Mouse (Mus musculus) hindbrain, embryonic 12.5 days (tissue): ENCODE measurements around the gene Aknad1. TPM values are rescaled to one million over a fixed set of nuclear protein-coding genes. Genes with fewer than 3 reads are reported as not detected.

ENCODE experiments used
- ATAC-seq: fragments of 200-750 bp; cut with Nextera tagmentation; 2 replicates; pipeline ENCODE4 v1.8.0; 2017; ENCODE audit warnings: moderate TSS enrichment; ENCODE audit not compliant: low FRiP score
- H3K27ac ChIP-seq: fragments of 300-500 bp; sonication (generic); 2 replicates; pipeline ENCODE4 v1.5.1; 2016; ENCODE audit warnings: mild to moderate bottlenecking
- H3K27me3 ChIP-seq: fragments of 300-500 bp; sonication (generic); 2 replicates; pipeline ENCODE4 v1.6.1; 2016; ENCODE audit warnings: mild to moderate bottlenecking
- H3K36me3 ChIP-seq: fragments of 300-500 bp; sonication (generic); 2 replicates; pipeline ENCODE4 v1.6.1; 2016; ENCODE audit warnings: mild to moderate bottlenecking
- H3K4me1 ChIP-seq: fragments of 300-500 bp; sonication (generic); 2 replicates; pipeline ENCODE4 v1.6.1; 2016
- H3K4me2 ChIP-seq: fragments of 300-500 bp; sonication (generic); replicated peaks from 2 replicates; pipeline ENCODE4 v1.6.1; 2016; ENCODE audit warnings: mild to moderate bottlenecking
- H3K4me3 ChIP-seq: fragments of 300-500 bp; sonication (generic); 2 replicates; pipeline ENCODE4 v1.5.1; 2016; ENCODE audit warnings: mild to moderate bottlenecking
- H3K9ac ChIP-seq: fragments of 300-500 bp; sonication (generic); 2 replicates; pipeline ENCODE4 v1.6.1; 2016; ENCODE audit warnings: mild to moderate bottlenecking, moderate library complexity
- H3K9me3 ChIP-seq: fragments of 300-500 bp; sonication (generic); replicated peaks from 2 replicates; pipeline ENCODE4 v1.6.1; 2016; ENCODE audit warnings: mild to moderate bottlenecking
- WGBS: fragments of 180-500 bp; shearing (Covaris S2); methylation state at CpG from one replicate; pipeline ENCODE4 v1.1.7; 2016; 5-methylcytosine and 5-hydroxymethylcytosine counted together
- polyA plus RNA-seq: library from polyadenylated mRNA; unstranded; fragments of >200 nt; fragmentation: Nextera tagmentation; extraction: Ambion mirVana; gene quantifications from 2 replicates; pipeline ENCODE4 v1.2.1, GENCODE M21; 2016

Aknad1 gene
- polyA plus RNA-seq, 1 experiment from 2014 or later = 0.25 TPM

DNA sequence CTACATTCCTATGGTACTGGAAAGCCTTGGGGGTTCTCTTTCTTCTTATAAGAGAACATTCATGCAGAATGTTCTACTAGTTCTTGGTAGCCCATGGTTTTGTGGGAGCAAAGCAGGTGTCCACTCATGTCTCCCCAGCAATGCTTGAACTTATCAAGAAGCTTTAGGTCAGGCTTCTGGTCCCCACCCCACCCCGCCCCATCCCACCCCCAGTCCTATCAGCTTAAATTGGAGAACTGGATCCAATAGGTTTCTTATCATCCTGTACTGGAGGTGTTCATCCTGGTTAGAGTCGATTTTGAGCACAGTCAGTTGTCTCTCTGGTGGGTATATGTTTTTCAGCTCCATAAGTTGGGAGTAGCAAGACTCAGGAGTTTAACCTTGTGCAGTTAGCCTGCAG is 16.1 kb downstream of the Aknad1 start:
- no peak for ATAC-seq
- no peaks in the 10 kb centered on the region for H3K36me3 ChIP-seq
- H3K27ac ChIP-seq = no peak overlapping the region
- no peak overlapping the region for H3K4me3 ChIP-seq
- no peaks in the 10 kb centered on the region for H3K27me3 ChIP-seq
- no peak overlapping the region for H3K4me2 ChIP-seq
- 86% methylated on average over 2 of the region's 2 CpGs for WGBS
- no peak overlapping the region for H3K9ac ChIP-seq
- no peaks in the 10 kb centered on the region for H3K4me1 ChIP-seq
- H3K9me3 ChIP-seq = no peaks in the 10 kb centered on the region

DNA sequence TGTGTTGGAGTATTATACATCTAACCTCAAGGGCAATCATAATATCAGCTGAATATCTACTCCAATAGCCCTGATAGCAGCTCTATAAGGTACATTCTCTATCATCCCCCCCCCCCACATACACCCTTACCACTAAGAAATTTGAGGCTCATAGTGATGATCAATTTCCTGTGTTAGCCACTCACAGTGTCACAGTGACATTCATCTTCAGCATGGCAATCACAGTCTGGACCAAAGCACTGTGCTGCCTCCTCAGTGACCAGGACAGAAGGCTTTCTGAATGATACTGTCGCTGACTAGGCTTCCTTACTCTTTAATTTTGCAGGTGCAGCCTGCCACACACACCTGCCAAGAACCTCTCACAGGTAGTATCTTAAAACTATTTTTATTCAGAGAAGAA is 16.7 kb downstream of the Aknad1 start:
- Histone ChIP-seq H3K4me2 (no peak overlapping the region), H3K27ac (no peak overlapping the region), H3K27me3 (no peaks in the 10 kb centered on the region), H3K9me3 (no peaks in the 10 kb centered on the region), H3K4me1 (no peaks in the 10 kb centered on the region), H3K9ac (no peak overlapping the region), H3K36me3 (no peaks in the 10 kb centered on the region), H3K4me3 (no peak overlapping the region)
- no peak for ATAC-seq
- 82% methylated on average over 1 of the region's 1 CpGs for WGBS

DNA sequence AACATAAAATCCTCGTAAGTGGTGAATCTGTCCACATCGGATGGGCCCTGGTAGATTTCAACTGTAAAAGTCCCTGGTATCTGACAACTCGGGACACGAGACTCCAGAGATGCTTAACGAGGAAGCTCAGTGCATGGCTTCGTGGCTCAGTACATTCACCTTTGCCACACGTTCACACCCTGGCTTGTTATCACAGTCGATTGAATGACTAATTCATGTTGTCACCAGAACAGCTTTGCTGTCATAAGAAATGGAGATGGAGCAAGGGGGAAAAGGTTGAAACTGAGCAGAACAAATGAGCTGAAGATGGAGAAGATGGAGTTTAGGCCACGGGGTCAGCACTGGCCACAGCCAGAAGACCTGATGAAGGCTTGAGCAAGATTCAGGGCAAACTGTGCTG is 18.1 kb downstream of the Aknad1 start:
- Histone ChIP-seq H3K27me3 (no peaks in the 10 kb centered on the region), H3K4me2 (no peak overlapping the region), H3K4me1 (no peaks in the 10 kb centered on the region), H3K9me3 (no peaks in the 10 kb centered on the region), H3K4me3 (no peak overlapping the region), H3K27ac (no peak overlapping the region), H3K36me3 (no peaks in the 10 kb centered on the region), H3K9ac (no peak overlapping the region)
- WGBS = 85% methylated on average over 9 of the region's 9 CpGs
- no peak for ATAC-seq

DNA sequence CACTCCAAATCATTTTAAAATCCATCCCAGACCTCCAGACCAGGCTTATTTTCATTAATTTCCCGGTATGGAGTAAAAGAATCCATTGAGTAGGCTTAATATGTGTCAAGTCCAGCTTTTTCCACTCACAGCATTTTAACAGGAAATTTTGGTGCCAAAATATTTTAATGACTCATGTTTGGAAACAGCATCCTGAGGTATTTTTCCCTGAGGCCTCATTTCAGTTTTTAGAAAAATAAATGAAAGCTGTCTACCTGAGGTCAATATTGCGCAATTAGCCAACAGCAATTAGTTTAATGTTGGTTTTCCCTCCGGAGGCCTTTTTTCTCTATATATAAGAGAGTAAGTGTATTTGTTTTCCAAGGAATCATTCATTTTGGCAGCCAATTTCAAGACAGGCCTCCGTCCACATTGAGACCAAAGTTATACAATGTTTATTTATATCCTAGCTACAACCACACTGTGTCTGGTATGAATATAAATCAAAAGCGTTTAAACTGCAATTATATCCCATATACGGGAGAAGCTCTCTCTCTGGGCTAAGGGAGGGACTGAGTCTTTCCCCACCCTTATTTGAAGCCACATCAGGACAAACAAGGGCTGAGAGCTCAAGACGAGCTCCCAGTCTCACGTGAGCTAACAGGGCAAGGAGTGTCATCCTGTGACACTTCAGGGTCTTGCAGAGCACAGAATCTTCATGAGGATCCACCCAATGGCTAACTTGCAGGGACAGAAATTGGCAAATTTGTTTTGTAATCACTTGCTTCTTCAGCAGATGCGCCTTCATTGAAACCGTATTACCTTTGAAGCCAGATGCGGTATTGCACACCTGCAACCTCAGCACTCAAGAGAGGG is 20.3 kb downstream of the Aknad1 start:
- no peak for ATAC-seq
- H3K36me3 ChIP-seq = no peaks in the 10 kb centered on the region
- WGBS = 83% methylated on average over 11 of the region's 11 CpGs
- no peak overlapping the region for H3K4me2 ChIP-seq
- H3K4me3 ChIP-seq = no peak overlapping the region
- no peaks in the 10 kb centered on the region for H3K4me1 ChIP-seq
- no peak overlapping the region for H3K9ac ChIP-seq
- H3K27me3 ChIP-seq = no peaks in the 10 kb centered on the region
- no peaks in the 10 kb centered on the region for H3K9me3 ChIP-seq
- H3K27ac ChIP-seq = no peak overlapping the region

DNA sequence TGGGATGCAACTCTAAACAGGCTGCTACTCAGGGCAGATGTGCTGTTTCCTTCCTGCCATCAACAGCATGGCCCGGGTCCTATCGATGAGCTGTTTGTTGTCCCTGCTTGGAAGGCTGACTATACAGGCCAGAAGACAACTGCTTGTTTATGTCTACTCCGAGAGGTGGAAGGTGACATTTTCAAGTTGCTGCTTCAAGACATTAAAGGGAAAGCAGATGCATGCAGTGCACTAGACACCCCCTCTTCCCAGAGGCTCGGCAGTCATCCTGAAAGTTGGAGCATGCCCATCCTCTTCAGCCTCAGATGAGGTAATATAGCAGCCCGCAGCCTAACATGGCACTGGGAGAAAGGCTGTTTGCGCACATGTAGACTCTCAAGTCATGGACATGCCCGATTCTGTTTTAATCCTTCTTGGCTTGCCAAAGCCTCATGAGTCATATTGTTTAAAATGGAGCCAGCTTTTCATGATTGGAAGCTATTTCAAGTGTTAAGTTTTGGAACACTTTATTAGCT is 23.2 kb downstream of the Aknad1 start:
- Histone ChIP-seq H3K27ac (no peak overlapping the region), H3K27me3 (no peaks in the 10 kb centered on the region), H3K4me3 (no peak overlapping the region), H3K36me3 (no peaks in the 10 kb centered on the region), H3K9me3 (no peaks in the 10 kb centered on the region), H3K9ac (no peak overlapping the region), H3K4me2 (no peak overlapping the region), H3K4me1 (no peaks in the 10 kb centered on the region)
- 90% methylated on average over 7 of the region's 7 CpGs for WGBS
- ATAC-seq = no peak

DNA sequence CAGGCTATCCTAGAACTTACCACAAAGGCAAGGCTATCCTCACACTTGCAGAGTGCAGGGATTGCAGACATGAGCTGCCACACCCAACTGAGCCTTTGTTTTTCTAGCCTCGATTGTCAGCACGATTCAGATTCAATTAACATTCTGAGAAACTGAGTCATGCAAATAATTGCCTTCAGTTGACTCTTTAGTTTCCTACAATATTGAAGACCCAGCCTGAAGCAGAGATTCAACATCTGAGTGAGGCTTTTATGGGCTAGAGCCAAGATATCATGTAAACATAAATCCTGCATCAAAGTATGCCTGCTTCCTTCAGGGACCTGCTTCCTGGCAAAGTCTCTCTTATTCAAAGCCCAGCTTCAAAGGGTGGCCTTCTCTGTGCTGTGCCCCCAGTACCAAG is 24.2 kb downstream of the Aknad1 start:
- Histone ChIP-seq H3K4me2 (no peak overlapping the region), H3K27me3 (no peaks in the 10 kb centered on the region), H3K27ac (no peak overlapping the region), H3K4me3 (no peak overlapping the region), H3K36me3 (no peaks in the 10 kb centered on the region), H3K4me1 (no peaks in the 10 kb centered on the region), H3K9me3 (no peaks in the 10 kb centered on the region), H3K9ac (no peak overlapping the region)
- 73% methylated on average over 2 of the region's 2 CpGs for whole genome bisulfite sequencing
- ATAC-seq = no peak

DNA sequence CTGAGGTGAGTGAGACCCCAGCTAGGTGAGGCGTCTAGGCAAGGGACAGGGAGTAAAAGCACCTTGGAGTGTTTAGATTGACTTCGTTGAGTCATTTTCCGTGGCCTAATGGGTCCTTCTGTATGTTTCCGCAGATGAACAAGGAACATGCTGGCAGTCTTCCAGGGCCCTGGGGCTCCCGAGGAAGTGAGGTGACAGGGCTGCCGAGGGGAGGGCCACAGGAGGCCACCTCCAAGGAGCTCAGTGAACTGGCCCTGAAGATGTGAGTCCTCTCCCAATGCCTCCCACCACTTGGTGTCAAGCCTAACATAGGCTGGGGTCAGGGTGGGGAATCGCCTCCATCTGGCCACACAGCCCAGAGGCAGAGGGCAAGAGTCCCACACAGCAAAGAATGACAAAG is 25.5 kb downstream of the Aknad1 start:
- WGBS = 65% methylated on average over 7 of the region's 7 CpGs
- no peaks in the 10 kb centered on the region for H3K27me3 ChIP-seq
- H3K27ac ChIP-seq = no peak overlapping the region
- H3K4me3 ChIP-seq = no peak overlapping the region
- no peak for ATAC-seq
- no peak overlapping the region for H3K9ac ChIP-seq
- no peak overlapping the region for H3K4me2 ChIP-seq
- H3K9me3 ChIP-seq = no peaks in the 10 kb centered on the region
- H3K4me1 ChIP-seq = no peaks in the 10 kb centered on the region
- H3K36me3 ChIP-seq = no peaks in the 10 kb centered on the region

DNA sequence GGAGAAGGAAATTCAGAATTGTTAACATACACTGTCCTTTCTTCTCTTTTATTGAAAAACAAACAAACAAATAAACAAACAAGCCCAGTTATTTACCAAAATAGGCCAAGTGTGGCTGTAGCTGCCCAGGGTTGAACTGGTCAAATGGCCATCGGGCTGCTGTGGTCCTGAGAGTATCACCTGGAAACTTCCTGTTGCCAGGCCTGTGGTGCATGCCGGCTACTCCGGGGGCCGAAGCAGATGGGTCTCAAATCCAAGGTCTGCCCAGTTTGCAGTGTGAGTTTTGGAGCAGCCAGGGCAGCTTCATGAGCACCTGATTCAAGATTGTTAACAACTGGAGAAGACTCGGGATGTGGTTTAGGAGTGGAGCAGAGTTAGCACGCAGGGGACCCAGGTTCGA is 26.0 kb downstream of the Aknad1 start:
- no peak overlapping the region for H3K4me3 ChIP-seq
- no peaks in the 10 kb centered on the region for H3K4me1 ChIP-seq
- WGBS = 85% methylated on average over 7 of the region's 7 CpGs
- no peak overlapping the region for H3K4me2 ChIP-seq
- no peaks in the 10 kb centered on the region for H3K9me3 ChIP-seq
- no peak for ATAC-seq
- no peaks in the 10 kb centered on the region for H3K27me3 ChIP-seq
- H3K36me3 ChIP-seq = no peaks in the 10 kb centered on the region
- no peak overlapping the region for H3K9ac ChIP-seq
- H3K27ac ChIP-seq = no peak overlapping the region

DNA sequence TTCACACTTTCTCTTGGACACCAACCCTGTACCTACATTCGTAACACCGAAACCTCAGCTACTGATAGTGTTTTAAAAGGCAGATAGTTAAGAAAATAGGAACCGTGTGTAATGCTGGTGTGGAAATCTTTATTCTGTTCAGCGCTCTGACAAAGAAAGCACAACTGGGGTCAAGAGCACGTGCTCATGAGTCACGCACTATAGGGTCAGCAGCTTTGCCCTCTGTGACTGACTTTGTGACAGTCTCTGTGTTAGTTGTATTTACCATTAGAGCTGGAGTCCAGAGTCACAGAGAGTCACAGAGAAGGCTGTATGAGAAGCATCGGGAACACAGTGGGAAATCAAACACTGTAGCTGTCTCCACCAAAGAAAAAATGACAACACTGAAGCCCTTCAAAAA is 27.5 kb downstream of the Aknad1 start:
- no peak for ATAC-seq
- Histone ChIP-seq H3K27ac (no peak overlapping the region), H3K27me3 (no peaks in the 10 kb centered on the region), H3K4me2 (no peak overlapping the region), H3K36me3 (no peaks in the 10 kb centered on the region), H3K4me3 (no peak overlapping the region), H3K9me3 (no peaks in the 10 kb centered on the region), H3K9ac (no peak overlapping the region), H3K4me1 (0 out of 2 replicates have a peak, but pooled peaks cover 2% of the 10 kb centered on the region)
- 80% methylated on average over 7 of the region's 7 CpGs for WGBS

DNA sequence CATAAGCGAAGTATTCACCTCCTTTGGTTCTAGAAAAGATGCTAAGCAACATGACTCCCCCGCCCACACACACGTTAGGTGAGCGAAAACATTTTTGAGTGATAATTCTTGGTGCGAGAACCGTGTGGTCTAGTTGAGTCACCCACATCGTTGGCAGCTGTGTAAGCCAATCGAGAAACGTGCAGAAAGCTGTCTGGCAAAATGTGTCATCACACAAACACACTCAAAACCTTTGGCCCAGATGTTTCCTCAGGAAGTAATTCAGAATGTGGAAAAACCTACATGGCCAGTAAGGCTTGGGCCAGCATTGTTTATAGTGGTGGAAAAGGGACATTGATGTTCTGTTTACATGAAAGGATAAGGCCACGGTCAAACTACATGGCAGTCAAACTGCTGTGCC is 28.0 kb downstream of the Aknad1 start:
- ATAC-seq = no peak
- Histone ChIP-seq H3K4me1 (0 out of 2 replicates have a peak, but pooled peaks cover 2% of the 10 kb centered on the region), H3K9ac (no peak overlapping the region), H3K27ac (no peak overlapping the region), H3K9me3 (no peaks in the 10 kb centered on the region), H3K4me3 (no peak overlapping the region), H3K4me2 (no peak overlapping the region), H3K36me3 (no peaks in the 10 kb centered on the region), H3K27me3 (no peaks in the 10 kb centered on the region)
- WGBS = 84% methylated on average over 10 of the region's 10 CpGs

DNA sequence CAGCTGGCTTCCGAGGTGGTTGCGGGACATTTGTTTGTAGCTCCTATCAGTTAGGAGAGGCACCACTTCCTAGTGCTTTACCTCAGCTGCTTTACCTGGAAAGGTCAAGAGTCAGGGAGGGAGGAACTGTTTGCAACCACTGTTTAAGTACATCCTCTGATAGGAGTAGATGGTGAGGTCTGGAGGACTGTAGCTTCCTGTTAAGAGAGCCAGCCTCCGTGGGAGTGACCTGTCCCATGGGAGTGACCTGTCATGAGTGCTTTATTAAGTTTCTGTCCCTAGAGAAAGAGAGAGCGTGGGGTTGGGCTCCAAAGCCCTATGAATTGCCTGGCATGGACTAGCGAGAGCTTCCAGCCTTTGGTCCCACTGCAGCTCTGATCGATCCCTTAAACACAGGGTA is 30.1 kb downstream of the Aknad1 start:
- no peak for ATAC-seq
- H3K4me3 ChIP-seq = no peak overlapping the region
- 85% methylated on average over 6 of the region's 6 CpGs for WGBS

DNA sequence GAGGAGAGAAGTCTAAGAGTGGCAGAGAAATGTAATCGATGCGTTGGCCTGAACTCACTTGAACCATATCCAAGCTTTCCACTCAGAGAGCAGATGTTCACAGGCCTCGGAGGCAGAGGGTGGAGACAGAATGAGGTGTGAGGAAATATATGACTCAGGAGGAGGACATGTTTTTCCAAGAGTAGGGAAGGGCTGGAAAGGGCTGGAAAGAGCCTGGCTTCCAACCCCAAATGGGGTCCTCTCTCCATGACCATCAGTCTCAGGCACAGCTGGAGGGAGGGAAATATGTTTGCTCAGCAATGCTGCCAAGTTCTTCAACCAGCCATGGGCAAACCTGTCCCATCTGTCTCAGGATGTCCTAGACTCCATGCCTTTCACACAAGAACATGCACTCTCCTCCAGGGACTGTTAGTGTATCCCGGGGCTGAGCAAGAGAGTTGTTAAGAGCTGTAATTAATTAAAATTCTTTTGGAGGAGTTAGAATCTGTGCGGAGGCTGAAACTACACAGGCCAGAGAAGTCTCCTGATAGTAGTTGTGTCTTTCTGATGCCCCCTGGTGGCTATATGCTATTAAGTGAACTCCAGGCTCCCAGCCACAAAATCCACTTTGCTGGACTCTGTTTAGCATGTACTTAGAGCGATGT is 31.4 kb downstream of the Aknad1 start:
- WGBS = 43% methylated on average over 6 of the region's 6 CpGs
- peak; percentile 72 for ATAC-seq
- Histone ChIP-seq H3K4me1 (0 out of 2 replicates have a peak, but pooled peaks cover 2% of the 10 kb centered on the region), H3K27ac (no peak overlapping the region), H3K27me3 (no peaks in the 10 kb centered on the region), H3K36me3 (no peaks in the 10 kb centered on the region), H3K9me3 (no peaks in the 10 kb centered on the region), H3K9ac (no peak overlapping the region), H3K4me2 (no peak overlapping the region), H3K4me3 (no peak overlapping the region)

More for the DNA sequence above, 30.1 kb downstream of the Aknad1 start:
- Histone ChIP-seq H3K4me2 (no peak overlapping the region), H3K4me1 (0 out of 2 replicates have a peak, but pooled peaks cover 2% of the 10 kb centered on the region), H3K9ac (no peak overlapping the region), H3K36me3 (no peaks in the 10 kb centered on the region), H3K27ac (no peak overlapping the region), H3K27me3 (no peaks in the 10 kb centered on the region), H3K9me3 (no peaks in the 10 kb centered on the region)
